Mouse (Mus musculus) layer of hippocampus, postnatal 10 days (tissue): ENCODE measurements around the gene Kptn. TPM values are rescaled to one million over a fixed set of nuclear protein-coding genes. Genes with fewer than 3 reads are reported as not detected.

Experiments used
- DNase-seq, 2 experiments: peaks; one replicate each; pipeline ENCODE4 v3.0.0; 2021; ENCODE audit warnings: low spot score in 2 of 2
- long read RNA-seq: library from polyadenylated mRNA; stranded (forward); transcript quantifications from one replicate; pipeline ENCODE4 v2.0.0, GENCODE M21; 2023
- total RNA-seq, 2 experiments: library from RNA; stranded (reverse); gene quantifications; 2 replicates each; pipeline ENCODE4 v1.2.3; 2021

Gene Kptn
- total RNA-seq, result 10 to 100 TPM; 33.3 to 39.1 TPM
- long read RNA-seq, transcript Kptn-201 (12 exons, 1,630 nt), result major isoform, 17 of 32 reads
- long read RNA-seq, partial matches to known transcripts, result 9 of 32 reads
- long read RNA-seq, other reads (novel, unspliced or antisense), result 6 of 32 reads

DNA sequence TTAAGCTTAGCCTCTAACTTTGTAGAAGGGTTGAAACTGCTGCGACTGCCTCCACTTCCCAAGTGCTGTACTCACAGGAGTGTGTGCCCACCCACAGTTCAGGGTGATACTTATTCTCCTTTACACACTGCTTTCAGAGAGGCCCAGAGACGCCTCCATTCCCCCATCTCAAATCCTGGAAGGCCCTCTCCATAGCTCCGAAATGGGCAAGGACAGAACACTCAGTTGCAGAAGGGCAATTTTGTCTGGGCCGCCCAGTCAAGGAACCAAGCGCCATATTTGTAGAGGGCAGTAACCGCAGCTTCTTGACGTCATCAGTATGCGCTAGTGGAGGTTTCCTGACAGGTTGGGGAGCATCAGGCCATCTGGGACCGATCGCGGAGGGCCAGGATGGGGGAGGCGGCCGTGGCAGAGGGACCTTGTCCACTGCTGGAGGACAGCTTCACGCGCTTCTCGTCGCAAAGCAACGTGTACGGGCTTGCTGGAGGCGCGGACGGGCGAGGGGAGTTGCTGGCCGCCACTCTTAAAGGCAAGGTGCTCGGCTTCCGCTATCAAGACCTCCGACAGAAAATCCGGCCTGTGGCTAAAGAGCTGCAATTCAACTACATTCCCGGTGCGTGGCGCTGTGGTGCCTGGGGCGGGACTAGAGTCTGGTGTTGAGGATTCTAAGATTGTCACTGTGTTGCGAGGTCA, at the start of gene Kptn:
TSS of gene Kptn (plus strand) at position 327 of the 693 bp plus-strand sequence.
- peak; percentile 96 for DNase-seq

DNA sequence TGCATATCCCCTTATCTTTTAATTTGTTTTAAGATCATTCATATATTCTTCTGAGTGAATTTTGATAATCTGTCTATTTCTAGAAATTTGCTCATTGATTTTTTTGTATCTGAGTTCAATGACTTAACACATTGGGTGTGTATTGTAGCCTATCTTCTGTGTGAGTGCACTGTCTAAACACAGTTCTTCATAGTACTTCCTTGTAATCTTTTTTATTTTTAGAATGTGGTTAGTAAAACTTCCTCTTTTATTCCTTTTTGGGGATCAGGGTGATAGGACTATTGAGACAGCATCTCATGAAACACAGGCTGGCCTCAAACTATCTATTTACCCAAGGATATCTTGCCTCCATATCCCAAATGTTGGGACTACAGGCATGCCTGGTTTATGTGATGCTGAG, 48.8 kb upstream of the Kptn start:
- no peak for DNase-seq

DNA sequence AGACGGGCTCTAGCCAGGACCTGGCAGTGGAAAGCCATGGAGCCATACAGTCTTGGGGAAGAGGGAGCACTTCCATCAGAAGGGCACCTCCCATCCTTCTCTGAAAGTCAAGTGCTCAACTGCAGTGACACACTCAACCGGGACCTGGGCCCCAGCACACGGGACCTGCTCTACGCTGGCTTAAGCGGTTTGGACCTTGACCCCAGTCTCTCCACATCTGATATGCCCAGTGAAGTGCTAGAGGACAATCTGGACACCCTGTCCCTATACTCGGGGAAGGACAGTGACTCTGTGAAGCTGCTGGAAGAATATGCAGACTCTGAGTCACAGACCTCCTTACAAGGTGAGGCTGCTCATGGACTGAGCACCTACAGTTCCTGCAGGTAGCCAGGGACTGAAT, 47.8 kb upstream of the Kptn start:
- DNase-seq, result no peak

DNA sequence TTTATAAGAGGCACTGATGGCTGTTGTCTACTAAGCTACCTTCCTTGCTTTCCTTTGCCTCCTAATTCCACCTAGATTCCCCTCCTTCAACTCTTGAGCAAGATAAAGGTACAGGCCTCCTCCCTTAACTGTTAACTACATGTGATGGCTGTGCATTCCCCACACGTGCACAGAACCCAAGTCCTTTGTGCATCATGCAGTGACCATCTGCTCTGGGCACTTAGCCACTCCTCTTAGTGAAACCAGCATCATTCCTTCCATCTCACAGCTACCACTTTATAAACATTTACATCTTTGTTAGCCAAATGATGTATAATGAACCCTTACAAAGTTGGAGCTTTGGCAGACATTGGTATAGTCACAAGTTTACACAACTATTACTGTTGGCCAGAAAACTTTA, 39.7 kb upstream of the Kptn start:
- no peak for DNase-seq

DNA sequence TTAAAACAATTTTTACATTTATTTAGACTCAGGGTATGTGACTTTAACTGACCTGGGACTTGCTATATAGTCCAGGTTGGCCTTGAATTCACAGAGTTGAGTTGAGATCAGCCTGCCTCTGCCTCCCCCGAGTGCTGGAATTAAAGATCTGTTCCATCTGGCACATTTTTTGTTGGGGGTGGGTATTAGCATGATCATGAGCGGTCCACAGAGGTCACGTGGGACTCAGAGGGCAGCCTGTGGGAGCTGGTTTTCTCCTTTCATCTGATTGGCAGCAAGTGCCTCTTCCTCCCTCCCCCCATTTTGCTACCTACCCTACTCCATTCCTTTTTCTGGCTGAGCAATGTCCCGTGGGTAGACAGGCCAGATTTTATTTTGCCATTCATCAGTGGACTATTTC, 39.1 kb upstream of the Kptn start:
- DNase-seq, result no peak

DNA sequence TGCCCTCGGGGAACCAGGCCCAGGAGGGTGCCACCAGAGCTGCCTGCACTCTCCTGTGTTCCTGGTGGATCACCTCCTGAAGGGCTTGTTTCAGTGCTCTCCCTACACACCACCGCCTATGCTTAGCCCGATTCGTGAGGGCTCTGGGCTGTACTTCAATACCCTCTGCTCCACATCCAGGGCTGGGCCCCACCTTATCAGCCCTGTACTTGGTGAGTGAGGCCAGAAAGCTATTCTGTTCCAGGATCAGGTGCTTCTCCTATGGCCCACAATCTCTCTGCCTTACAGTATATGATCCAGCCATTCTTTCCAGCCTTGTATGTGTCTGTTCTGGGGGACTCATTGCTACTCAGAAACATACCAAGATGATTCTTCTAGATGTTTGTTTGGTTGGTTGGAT, 36.3 kb upstream of the Kptn start:
- DNase-seq, result no peak

DNA sequence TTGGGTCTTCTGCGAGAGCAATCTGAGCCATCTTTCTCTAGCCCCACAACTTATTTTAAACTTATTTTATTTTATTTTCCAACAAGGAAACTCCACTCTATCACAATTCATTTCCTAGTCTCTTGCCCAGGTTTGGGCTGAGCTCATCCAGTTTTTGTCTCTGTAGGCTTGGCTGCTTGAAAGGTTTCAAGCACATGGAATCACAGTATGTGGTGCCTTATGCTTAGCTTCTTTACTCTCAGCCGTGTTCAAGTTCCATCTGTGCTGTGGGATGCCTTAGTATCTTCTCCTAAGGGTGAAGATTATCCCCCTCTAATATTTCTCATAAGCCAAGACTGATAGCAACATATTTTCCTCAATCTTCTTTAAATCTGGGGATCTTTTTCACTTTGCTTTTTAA, 32.1 kb upstream of the Kptn start:
- DNase-seq, result no peak

DNA sequence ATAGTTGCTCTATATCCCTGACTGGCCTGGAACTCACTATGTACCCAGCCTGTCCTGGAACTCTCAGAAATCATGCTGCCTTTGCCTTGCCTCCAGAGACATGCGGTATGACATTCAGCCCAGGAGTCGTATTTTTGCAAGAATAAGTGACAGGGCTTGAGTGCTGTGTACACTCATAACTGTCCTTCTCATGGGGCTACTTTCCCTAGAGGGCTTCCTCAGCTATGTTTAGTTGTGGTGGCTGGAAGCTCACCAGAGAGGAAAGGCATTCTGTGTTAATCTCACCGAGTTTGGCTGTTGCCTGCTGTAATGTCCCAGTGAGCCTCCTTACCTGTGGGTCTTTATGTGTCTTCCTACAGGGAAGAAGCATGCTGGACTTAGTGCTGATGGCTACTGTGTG, 25.1 kb upstream of the Kptn start:
- DNase-seq, result no peak

DNA sequence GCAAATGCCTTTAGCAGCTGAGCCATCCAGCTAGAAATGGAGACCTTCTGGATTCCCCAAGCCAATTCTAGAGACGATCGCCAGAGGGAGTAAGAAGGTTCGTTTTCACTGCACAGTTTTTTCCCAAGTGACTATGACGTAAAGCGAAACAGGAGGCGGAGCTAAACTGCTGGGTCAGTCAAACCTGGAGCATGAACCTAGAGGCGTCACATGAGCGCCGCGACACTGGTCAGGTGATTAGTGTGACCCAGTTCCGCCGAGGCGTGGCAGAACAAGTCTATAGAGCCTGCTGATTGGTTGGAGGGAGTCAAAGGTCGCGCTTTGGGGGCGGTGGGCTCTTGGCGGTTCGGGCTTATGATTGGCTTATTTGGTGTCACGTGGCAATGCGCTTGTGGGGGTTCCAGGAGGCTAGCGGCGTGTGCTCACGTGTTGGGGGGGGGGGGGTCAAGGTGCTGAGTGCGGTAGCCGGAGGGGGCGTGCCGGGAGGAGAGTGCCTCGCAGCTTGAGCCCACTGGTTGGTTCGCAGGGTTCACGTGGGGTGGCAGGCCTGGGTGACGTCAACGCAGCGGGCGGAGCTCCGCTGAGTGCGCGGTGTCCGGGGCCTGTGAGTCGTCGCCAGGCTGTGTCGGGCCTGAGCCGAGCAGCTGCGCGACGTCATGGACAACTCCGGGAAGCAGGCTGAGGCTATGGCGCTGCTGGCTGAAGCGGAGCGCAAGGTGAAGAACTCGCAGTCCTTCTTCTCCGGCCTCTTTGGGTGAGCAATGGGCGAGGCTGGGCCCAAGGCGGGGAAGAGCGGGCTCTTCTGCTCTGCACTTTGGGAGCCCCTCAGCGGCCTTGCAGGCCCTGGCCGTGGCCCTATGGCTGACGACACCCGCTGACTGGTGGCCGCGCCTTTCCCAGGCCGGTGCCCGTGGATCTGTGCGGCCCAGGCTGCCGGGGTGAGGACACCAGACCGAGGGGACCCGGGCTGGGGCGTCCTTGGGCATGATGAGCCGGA, 21.4 kb upstream of the Kptn start, which contains the start of gene Napa:
TSS of gene Napa (plus strand) at position 438 of the 997 bp plus-strand sequence.
- DNase-seq, result peak; percentile 95 to 97

DNA sequence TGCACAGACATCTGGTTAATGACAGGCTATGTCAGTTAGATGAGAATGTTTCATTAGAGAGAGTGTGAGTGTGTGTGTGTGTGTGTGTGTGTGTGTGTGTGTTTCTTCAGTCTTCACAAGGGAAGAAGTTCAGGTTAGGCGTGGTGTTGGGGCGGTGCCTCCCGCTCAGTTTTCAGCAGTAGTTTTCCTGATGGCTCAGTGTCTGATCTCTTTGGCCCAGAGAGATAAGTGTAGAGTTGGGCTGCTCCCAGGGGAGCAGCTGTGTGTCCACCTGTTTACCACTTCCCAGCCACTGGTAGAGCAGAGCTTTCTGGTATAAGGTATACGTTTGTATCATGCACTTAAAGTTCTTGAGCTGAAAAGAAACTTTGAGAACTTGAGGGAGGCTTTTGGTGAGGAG, 19.8 kb upstream of the Kptn start:
- DNase-seq, result no peak

DNA sequence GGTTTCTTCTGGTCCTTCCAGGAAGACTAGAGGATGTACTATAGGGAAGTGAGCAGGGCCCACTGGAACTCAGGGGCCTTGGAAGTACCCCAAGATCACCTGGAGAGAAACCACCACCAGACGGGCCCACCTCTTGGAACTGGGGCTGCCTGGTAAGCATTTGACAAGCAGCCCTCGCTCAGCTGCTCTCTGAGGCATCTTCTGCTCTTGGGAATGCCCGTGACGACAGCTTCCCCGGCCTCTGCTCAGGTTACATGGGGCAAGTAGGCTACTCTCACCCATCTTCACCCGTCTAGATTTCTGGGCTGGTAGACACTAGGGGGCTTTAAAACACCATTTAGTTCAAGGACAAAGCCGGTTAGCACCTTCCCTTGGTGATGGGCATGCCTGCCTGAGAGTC, 18.6 kb upstream of the Kptn start:
- DNase-seq, result no peak

DNA sequence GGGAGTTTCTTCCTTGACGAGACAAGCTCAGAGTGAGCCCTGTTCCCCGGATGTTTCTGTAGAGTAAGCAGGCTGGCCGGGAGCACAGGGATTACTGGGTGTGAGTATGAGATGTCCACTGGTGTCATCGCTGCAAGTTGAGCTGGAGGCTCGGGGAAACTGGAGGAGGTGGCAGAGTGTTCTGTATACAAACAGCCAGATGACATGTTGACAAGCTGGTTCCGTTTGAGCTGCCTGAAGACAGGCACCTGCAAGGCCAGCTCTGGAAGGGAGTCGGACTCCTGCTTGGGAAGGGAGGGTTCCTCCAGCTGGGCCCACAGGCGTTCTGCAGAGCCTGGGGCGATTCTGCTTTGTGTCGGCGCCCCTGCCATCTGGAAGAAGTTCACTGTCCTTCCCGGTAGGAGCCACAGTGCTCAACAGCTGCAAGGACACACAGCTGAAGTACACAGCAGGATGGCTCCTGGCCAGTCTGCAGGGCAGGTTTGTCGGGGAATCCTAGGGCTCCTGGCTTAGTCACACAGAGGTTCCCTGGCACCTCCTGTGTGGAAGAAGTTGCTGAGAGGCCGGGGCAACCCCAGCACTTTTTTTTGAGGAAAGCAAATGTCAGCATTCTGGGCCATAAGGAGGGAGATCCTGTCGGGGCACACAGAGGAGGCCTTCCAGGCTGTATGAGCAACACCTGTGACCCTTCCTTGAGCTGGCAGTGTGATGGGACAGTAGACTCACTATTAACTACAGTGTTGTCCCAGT, 17.8 kb upstream of the Kptn start:
- no peak for DNase-seq

DNA sequence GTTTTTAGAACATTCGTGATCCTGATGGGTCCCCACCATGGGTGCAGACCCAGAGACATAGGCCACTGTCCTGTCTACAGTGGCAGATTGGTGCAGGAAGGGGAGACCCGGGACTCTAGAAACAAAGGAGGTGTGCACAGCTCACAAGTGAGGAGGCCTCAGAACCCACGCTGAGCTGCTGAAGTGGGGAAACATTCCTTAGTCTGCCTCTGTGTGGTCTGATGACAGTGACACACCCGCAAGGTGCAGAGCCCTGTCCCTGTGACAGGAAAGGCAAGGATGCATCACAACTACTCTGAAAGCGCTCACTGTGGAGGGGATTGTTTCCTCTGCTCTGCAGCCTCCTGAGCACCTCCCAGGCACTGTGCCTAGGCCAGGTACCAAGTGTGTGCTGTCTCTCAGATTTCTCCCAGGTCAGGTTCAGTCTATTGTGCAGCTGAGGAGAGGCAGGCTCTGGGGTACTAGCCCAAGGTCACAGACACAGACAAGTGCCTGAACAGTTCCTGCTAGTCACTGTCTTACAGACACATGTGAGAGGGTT, 16.9 kb upstream of the Kptn start:
- DNase-seq, result no peak

DNA sequence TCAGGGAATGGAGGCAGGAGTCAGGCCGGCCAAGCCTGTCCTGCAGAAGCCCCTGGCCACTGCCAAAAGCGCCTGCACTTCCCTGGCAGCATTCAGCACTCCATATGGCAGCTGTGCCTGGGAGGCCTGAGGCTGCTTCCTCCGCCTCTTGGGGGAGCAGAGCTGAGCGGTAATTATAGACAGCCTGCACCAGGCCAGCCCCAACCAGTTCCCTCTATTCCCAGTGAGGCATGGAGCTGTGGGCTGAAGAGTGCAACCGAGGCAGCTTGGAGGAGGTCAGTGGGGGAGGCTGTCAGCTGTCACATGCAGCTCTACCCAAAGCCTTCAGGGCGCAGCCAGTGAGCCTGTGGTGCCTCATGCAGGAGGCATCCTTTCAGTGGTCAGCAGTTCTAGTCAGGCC, 15.9 kb upstream of the Kptn start:
- DNase-seq, result peak; percentile 50 to 53

DNA sequence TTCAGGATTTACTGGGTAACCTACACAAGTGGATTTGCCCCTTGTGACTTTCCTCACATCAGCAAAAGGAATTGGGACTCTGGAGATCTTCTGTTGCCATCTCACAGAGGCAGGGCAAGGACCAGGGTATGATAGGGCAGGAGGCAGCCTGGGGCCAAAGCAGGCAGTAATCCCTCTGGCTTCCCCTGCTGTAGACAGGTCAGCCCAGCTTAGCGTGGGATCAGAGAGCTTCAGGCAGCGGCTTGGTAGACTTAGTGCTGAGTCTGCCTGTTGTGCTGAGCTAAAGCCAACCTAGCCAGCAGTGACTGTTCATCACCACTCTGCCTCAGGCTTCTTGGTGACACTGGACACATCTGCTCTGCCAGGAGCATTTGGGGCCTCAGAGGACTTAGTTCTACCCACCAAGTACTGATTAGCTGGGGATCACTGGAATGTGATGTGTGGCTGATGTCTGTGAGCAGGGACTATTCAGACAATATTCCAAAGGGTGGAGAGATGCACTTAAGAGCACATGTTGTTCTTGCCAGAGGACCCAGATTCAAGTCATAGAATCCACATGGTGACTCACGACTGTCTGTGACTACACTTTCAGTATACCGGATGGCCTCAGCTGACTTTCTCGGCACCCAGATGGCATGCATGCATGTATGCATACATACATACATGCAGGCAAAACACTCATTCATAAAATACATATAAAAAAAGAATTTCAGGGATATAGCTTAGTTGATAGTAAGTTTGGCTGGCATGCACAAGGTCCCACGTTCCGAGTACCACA, 14.9 kb upstream of the Kptn start:
- DNase-seq, result no peak

DNA sequence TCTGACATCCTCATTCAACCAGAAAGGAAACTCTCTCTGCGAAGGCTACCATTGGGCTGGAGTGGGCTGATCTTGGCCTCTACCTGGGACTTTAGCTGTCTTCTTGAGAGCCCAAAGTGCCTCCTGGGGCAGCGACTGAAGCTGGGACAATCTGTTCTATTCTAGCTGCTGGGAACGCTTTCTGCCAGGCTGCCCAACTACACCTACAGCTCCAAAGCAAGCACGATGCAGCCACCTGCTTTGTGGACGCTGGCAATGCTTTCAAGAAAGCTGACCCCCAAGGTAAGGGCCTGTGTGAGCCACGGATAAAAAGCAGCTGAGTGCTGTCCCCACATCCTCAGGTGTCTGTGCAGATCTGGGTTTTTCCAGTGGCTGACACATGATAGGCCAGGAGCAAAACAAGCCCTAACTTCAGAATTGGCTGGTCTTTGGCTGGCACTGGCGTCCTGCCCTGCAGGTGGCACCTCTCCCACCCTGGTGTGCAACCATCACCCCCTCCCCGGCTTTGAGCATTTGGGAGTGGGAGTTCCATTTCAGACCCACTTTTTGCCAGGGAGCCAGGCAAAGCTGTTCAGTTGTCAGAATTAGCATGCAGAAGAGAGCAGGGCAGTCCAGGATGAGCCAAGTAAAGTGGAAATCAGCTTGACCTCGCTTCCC, 10.7 kb upstream of the Kptn start:
- DNase-seq, result peak; percentile 57 to 69

DNA sequence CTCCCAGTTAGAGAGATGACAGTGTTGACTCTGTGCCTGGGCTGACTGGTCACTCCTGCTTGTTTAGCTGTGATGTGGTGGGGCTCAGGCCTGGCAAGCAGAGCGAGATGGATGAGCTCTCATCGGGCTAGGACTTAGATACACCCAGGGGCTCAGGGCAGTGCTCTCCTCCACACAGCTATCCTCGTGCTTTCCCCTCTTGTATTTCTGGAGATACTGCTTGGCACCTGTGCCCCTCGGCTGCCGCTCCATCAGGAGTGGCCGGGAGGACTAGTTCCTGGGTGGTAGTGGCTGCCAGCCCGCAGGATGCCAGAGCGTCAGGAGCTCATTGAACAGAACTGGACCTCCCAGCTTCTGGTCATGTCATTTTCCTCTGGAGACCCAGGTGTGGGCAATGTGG, 9.5 kb upstream of the Kptn start:
- no peak for DNase-seq

DNA sequence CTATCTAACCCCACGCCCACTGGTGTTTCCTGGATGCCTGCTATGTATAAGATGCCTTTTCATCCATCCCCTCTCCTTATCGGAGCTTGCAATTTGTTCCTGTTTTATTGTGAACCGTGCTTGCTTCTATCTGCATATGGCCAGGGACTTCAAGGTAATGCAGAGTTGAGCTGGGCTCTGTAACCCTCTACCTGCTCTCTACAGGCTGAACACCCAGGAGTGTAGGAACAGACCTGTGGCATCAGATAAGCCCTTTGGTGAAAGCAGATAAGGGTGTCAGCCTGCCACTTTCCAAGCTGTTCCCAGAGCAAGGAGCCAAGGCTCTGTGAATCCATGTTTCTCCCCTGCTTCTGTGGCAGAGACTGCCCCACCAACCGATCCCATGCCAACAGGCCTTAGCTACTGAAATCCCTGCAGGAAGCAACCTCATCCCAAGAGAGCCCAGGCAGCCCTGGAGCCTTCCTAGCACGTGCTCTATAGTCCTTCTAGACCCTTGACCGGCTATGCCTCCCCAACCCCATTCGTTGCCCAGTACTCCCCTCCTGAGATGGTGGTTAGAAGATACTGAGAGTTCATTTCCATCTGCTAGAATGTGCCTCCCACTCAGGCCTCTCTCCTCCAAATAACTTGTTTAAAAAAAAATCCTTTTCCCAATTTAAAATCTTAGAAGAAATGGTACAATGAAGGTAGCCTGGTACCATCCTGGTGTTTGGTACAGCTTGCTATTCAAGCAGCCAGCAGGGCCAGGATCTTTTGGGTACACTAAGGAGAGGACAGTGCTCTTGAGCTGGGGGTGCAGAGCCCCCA, 8.2 kb upstream of the Kptn start:
- no peak for DNase-seq

DNA sequence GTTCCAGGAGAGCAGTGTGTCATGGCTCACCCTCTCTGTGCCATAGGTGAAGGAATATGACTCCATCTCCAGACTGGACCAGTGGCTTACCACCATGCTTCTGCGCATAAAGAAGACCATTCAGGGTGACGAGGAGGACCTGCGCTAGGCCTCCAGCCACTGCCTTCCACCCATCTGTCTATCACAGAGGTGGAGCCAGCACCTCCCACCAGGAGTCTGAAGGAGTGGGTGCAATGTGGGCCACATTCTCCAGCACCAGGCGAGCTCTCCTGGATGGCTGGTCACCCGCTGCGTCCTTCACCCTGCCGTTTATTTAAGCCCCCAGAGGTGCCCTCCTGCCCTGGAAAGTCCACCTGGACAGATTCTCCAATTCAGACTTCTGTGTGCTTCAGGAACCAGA, 3.3 kb upstream of the Kptn start:
- DNase-seq, result no peak
